Mouse (Mus musculus) liver, embryonic 14.5 days (tissue): ENCODE data around the gene Znrf3. TPM values are rescaled to one million over a fixed set of nuclear protein-coding genes. Genes with fewer than 3 reads are reported as not detected.
A peak's percentile ranks its signal among the peaks of the same experiment; 100 is the strongest.

Experiments used
- ATAC-seq: fragments of 200-750 bp; cut with Nextera tagmentation; 2 replicates; pipeline ENCODE4 v1.8.0; 2017; ENCODE audit warnings: moderate number of reproducible peaks, mild to moderate bottlenecking, moderate library complexity; ENCODE audit not compliant: insufficient read depth
- DNase-seq, 3 experiments: peaks; one replicate each; pipeline ENCODE4 v3.0.0-alpha.2; 2012 to 2013; ENCODE audit warnings: low read depth in 3 of 3, low spot score in 3 of 3
- H3K27ac ChIP-seq: fragments of 300-500 bp; sonication (generic); 2 replicates; pipeline ENCODE4 v1.5.1; 2014; ENCODE audit warnings: moderate library complexity, mild to moderate bottlenecking, control low read depth, inconsistent platforms
- H3K27me3 ChIP-seq: fragments of 300-500 bp; sonication (generic); 2 replicates; pipeline ENCODE4 v1.6.1; 2014; ENCODE audit warnings: mild to moderate bottlenecking, low read length, moderate library complexity; ENCODE audit not compliant: control insufficient read depth, insufficient read depth
- H3K36me3 ChIP-seq: fragments of 300-500 bp; sonication (generic); replicated peaks from 2 replicates; pipeline ENCODE4 v1.6.1; 2014; ENCODE audit warnings: low read depth; ENCODE audit not compliant: control insufficient read depth, insufficient read depth
- H3K4me1 ChIP-seq, 2 experiments: fragments of 200-500 bp in 1 of 2; fragments of 300-500 bp in 1 of 2; sonication (generic) in 1 of 2; replicated peaks; 2 replicates each; pipeline ENCODE4 v1.6.1; 2012 to 2014; ENCODE audit warnings: antibody characterized with exemption in 1 of 2, inconsistent platforms in 1 of 2, low read length in 1 of 2; ENCODE audit not compliant: control insufficient read depth in 2 of 2, insufficient read depth in 2 of 2
- H3K4me2 ChIP-seq: fragments of 300-500 bp; sonication (generic); 2 replicates; pipeline ENCODE4 v1.6.1; 2014; ENCODE audit warnings: low read depth, mild to moderate bottlenecking, control low read depth, moderate library complexity
- H3K4me3 ChIP-seq, 2 experiments: fragments of 200-500 bp in 1 of 2; fragments of 300-500 bp in 1 of 2; sonication (generic) in 1 of 2; 2 replicates each; pipeline ENCODE4 v1.5.1; 2012 to 2014; ENCODE audit warnings: low read depth in 2 of 2, low read length in 2 of 2, mild to moderate bottlenecking in 2 of 2, control low read depth in 1 of 2, inconsistent platforms in 1 of 2, moderate library complexity in 1 of 2; ENCODE audit not compliant: insufficient read depth in 1 of 2
- H3K9ac ChIP-seq: fragments of 300-500 bp; sonication (generic); replicated peaks from 2 replicates; pipeline ENCODE4 v1.6.1; 2014; ENCODE audit warnings: mild to moderate bottlenecking, control low read depth, moderate library complexity
- H3K9me3 ChIP-seq: fragments of 300-500 bp; sonication (generic); 2 replicates; pipeline ENCODE4 v1.6.1; 2016; ENCODE audit warnings: low read length, mixed read lengths; ENCODE audit not compliant: control insufficient read depth
- CTCF ChIP-seq: IDR thresholded peaks from 2 replicates; pipeline ENCODE4 v1.5.1; 2016; ENCODE audit warnings: antibody characterized with exemption, low read depth, control low read depth
- EP300 ChIP-seq: IDR thresholded peaks from 2 replicates; pipeline ENCODE4 v1.6.1; 2016; ENCODE audit warnings: antibody characterized with exemption, low read depth
- WGBS: fragments of 180-500 bp; shearing (Covaris S2); extraction: QIAGEN DNeasy Blood & Tissue Kit; methylation state at CpG from one replicate; pipeline ENCODE4 v1.1.7; 2014; ENCODE audit not compliant: insufficient replicate concordance; 5-methylcytosine and 5-hydroxymethylcytosine counted together
- polyA plus RNA-seq, 2 experiments: library from polyadenylated mRNA; depleted of rRNA in 1 of 2; stranded (reverse) in 1 of 2; unstranded in 1 of 2; fragments of >200 nt; fragmentation: Nextera tagmentation in 1 of 2; extraction: Ambion mirVana in 1 of 2; gene quantifications; 2 replicates each; pipeline versions ENCODE4 v1.2.1 to v1.2.3; 2012 to 2014

Znrf3 gene
- polyA plus RNA-seq, 2 experiments = 1.4 to 2.4 TPM

- whole genome bisulfite sequencing = 47% methylated on average over 2 of the region's 2 CpGs
- Histone ChIP-seq H3K36me3 (no peaks in the 10 kb centered on the region), H3K27ac (no peak overlapping the region), H3K9ac (no peak overlapping the region), H3K4me1 (peaks cover 0 to 17% of the 10 kb centered on the region in 2 experiments; a peak in 2 of 4 replicates), H3K27me3 (no peaks in the 10 kb centered on the region), H3K9me3 (no peaks in the 10 kb centered on the region), H3K4me3 (no peak overlapping the region), H3K4me2 (no peak overlapping the region)
- ATAC-seq (no peak), DNase-seq (no peak)
- TF ChIP-seq CTCF (no peak), EP300 (no peak)
These were observed 148.0 kb downstream of the Znrf3 start for GRCm38 (mm10) chr11:5296576-5297115.

- no peaks in the 10 kb centered on the region for H3K27me3 ChIP-seq
These were observed 149.8 kb downstream of the Znrf3 start for GRCm38 (mm10) chr11:5294805-5295204.

GRCm38 (mm10) chr11:5290691-5291090 is 154.0 kb downstream of the Znrf3 start:
- Histone ChIP-seq H3K9me3 (no peaks in the 10 kb centered on the region), H3K27me3 (no peaks in the 10 kb centered on the region), H3K9ac (no peak overlapping the region), H3K27ac (no peak overlapping the region), H3K4me1 (peaks cover 0 to 4% of the 10 kb centered on the region in 2 experiments; a peak in 2 of 4 replicates), H3K4me3 (no peak overlapping the region), H3K36me3 (no peaks in the 10 kb centered on the region; the same call in 1 of the 2 replicates), H3K4me2 (no peak overlapping the region)
- TF ChIP-seq CTCF (peak; percentile 87), EP300 (no peak)
- no peak for ATAC-seq
- 8% methylated on average over 5 of the region's 5 CpGs for WGBS
- peak; percentile 20 to 26 (median 20) for DNase-seq

More at GRCm38 (mm10) chr11:5294805-5295204, 149.8 kb downstream of the Znrf3 start:
- TF ChIP-seq CTCF = no peak
- TF ChIP-seq EP300 = no peak
- ATAC-seq (no peak), DNase-seq (no peak)
- WGBS = 52% methylated on average over 3 of the region's 3 CpGs
- Histone ChIP-seq H3K27ac (no peak overlapping the region), H3K9me3 (no peaks in the 10 kb centered on the region), H3K36me3 (no peaks in the 10 kb centered on the region), H3K4me2 (no peak overlapping the region), H3K4me1 (peaks cover 0 to 17% of the 10 kb centered on the region in 2 experiments; a peak in 2 of 4 replicates), H3K9ac (no peak overlapping the region), H3K4me3 (no peak overlapping the region)

- Histone ChIP-seq H3K4me2 (no peak overlapping the region), H3K27ac (no peak overlapping the region), H3K9ac (no peak overlapping the region), H3K36me3 (no peaks in the 10 kb centered on the region; the same call in 1 of the 2 replicates), H3K27me3 (no peaks in the 10 kb centered on the region), H3K9me3 (no peaks in the 10 kb centered on the region), H3K4me1 (no peaks in the 10 kb centered on the region), H3K4me3 (no peak overlapping the region)
- TF ChIP-seq CTCF (no peak), EP300 (no peak)
- no peak for DNase-seq
- ATAC-seq = no peak
- 70% methylated on average over 4 of the region's 4 CpGs for WGBS
These were observed 154.6 kb downstream of the Znrf3 start for GRCm38 (mm10) chr11:5289826-5290580.

- H3K27ac ChIP-seq = no peak overlapping the region
- ATAC-seq (no peak), DNase-seq (no peak)
- H3K36me3 ChIP-seq = peaks cover 2% of the 10 kb centered on the region
- H3K9me3 ChIP-seq = no peaks in the 10 kb centered on the region
- TF ChIP-seq CTCF (no peak), EP300 (no peak)
- H3K9ac ChIP-seq = no peak overlapping the region
- no peak overlapping the region for H3K4me2 ChIP-seq
- no peaks in the 10 kb centered on the region for H3K4me1 ChIP-seq
- no peak overlapping the region for H3K4me3 ChIP-seq
- 72% methylated on average over 2 of the region's 2 CpGs for WGBS
- H3K27me3 ChIP-seq = no peaks in the 10 kb centered on the region
These were observed 160.7 kb downstream of the Znrf3 start for GRCm38 (mm10) chr11:5283987-5284386.
